Mouse (Mus musculus): ENCODE measurements around the gene Spint1. TPM values are rescaled to one million over a fixed set of nuclear protein-coding genes. Genes with fewer than 3 reads are reported as not detected.

The Spint1 gene
- total and polyA plus RNA-seq, 3 experiments = 0.55 TPM; not detected in 2

DNA sequence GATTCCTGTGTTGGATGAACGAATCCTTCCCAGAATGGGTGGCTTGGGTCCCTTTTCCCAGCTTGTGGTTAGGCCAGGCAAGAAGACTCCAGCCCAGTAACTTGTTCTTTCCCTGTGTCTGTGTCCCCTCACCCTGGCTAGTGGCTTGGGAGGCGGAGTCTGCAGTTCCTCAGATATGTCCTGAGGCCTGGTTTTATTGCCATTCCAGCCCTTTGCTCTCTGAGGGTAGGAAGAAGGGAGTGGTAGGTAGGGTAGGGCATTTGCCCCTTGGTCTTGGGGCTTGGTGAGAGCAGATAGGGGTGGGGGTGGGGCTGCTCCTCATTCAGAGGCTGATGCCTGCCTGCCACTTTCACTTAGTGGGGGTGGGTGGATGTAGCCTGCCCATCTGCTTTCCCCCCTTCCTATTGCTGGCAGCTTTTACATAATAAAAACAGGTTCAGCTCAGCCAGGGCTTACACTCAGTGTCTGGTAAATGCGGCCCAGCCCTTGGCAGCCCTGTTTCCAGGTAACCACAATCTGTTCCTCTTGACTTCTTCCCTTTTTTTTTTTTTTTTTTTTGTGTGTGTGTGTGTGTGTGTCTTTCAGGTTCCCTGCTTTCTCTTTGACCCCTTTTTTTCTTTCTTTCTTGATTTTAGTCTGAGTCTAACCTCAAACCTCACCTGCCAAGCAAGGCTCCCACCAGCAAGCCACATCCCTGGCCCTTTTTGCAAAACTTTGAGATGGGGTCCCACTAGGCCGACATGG, 3.1 kb downstream of the Spint1 start:
- Histone ChIP-seq H3K36me3 (replicated peaks) (no peaks in the 10 kb centered on the region), H3K4me1 (ENCODE audit: insufficient read depth, low read depth, low read length) (no peaks in the 10 kb centered on the region; the same call in 1 of the 2 replicates), H3K9me3 (replicated peaks) (no peaks in the 10 kb centered on the region), H3K27me3 (ENCODE audit: insufficient read depth, low read length) (peaks cover 52% of the 10 kb centered on the region), H3K4me3 (ENCODE audit: low read depth, low read length) (no peak overlapping the region)
- ATAC-seq (ENCODE audit: extremely low read depth, insufficient number of reproducible peaks, low FRiP score, poor library complexity, severe bottlenecking) = no peak
- TF ChIP-seq GATA1 (IDR thresholded peaks at IDR 0.05; ENCODE audit: borderline replicate concordance, low read length) = no peak
- no peak for TF ChIP-seq TAL1 (conservative IDR thresholded peaks at IDR 0.05; ENCODE audit: low read depth, low read length)
- TF ChIP-seq CTCF (IDR thresholded peaks at IDR 0.05; ENCODE audit: low read depth, low read length) = no peak
- no peak for TF ChIP-seq GATA2 (IDR thresholded peaks at IDR 0.05; ENCODE audit: borderline replicate concordance, low read depth, low read length)
- no peak for TF ChIP-seq POLR2AphosphoS5 (IDR thresholded peaks at IDR 0.05; ENCODE audit: insufficient replicate concordance, low read depth, low read length)
- DNase-seq (ENCODE audit: low spot score) = no peak

DNA sequence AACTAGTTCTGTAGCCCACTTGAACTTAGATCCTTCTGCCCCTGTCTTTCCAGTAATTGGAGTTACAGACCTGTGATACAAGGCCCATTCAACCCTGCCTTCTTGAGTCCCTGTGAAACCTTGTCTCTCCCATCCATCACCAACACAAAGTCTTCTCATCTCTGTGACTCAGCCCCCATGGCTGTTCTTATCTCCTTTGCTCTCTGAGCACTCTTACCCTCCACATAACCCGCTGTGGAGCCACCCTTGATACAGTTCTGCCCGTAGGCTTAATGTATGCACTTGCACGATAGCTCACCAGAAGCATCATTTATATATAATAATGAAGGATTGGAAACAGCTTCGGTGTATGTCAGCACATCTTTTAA, 3.6 kb downstream of the Spint1 start:
- H3K27me3 ChIP-seq (ENCODE audit: insufficient read depth, low read length) = peaks cover 53% of the 10 kb centered on the region

DNA sequence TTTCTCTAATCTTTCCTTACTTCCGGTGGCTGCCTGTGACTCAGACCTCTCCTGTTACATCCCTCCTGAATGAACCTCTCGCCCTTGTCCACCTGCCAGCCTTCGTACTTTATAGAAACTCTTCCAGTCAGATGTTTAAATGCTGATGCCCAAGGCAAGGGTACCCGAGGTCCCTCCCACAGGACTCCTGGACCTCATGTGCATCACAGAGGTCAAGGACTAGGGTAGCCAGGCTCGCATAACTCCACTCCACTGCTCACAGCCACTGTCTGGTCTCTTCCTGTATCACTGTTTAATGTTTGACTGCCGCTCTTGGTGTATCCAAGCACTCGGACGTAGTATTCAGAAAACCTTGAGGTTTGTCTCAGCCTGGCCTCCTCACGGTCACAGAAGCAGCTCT, 5.4 kb downstream of the Spint1 start:
- DNase-seq (ENCODE audit: low spot score) = no peak
- Histone ChIP-seq H3K4me1 (ENCODE audit: insufficient read depth, low read depth, low read length) (no peaks in the 10 kb centered on the region; the same call in 1 of the 2 replicates), H3K4me3 (ENCODE audit: low read depth, low read length) (no peak overlapping the region), H3K9me3 (replicated peaks) (no peaks in the 10 kb centered on the region), H3K36me3 (replicated peaks) (no peaks in the 10 kb centered on the region), H3K27me3 (ENCODE audit: insufficient read depth, low read length) (peaks cover 59% of the 10 kb centered on the region)
- TF ChIP-seq GATA1 (IDR thresholded peaks at IDR 0.05; ENCODE audit: borderline replicate concordance, low read length) = no peak
- TF ChIP-seq CTCF (IDR thresholded peaks at IDR 0.05; ENCODE audit: low read depth, low read length) = no peak
- no peak for TF ChIP-seq TAL1 (conservative IDR thresholded peaks at IDR 0.05; ENCODE audit: low read depth, low read length)
- TF ChIP-seq POLR2AphosphoS5 (IDR thresholded peaks at IDR 0.05; ENCODE audit: insufficient replicate concordance, low read depth, low read length) = no peak
- no peak for TF ChIP-seq GATA2 (IDR thresholded peaks at IDR 0.05; ENCODE audit: borderline replicate concordance, low read depth, low read length)
- no peak for ATAC-seq (ENCODE audit: extremely low read depth, insufficient number of reproducible peaks, low FRiP score, poor library complexity, severe bottlenecking)

More for the DNA sequence above, 3.6 kb downstream of the Spint1 start:
- Histone ChIP-seq H3K36me3 (replicated peaks) (no peaks in the 10 kb centered on the region), H3K4me3 (ENCODE audit: low read depth, low read length) (no peak overlapping the region), H3K9me3 (replicated peaks) (no peaks in the 10 kb centered on the region), H3K4me1 (ENCODE audit: insufficient read depth, low read depth, low read length) (no peaks in the 10 kb centered on the region; the same call in 1 of the 2 replicates)
- DNase-seq (ENCODE audit: low spot score) (no peak), ATAC-seq (ENCODE audit: extremely low read depth, insufficient number of reproducible peaks, low FRiP score, poor library complexity, severe bottlenecking) (no peak)
- TF ChIP-seq CTCF (IDR thresholded peaks at IDR 0.05; ENCODE audit: low read depth, low read length) (no peak), GATA1 (IDR thresholded peaks at IDR 0.05; ENCODE audit: borderline replicate concordance, low read length) (no peak), TAL1 (conservative IDR thresholded peaks at IDR 0.05; ENCODE audit: low read depth, low read length) (no peak), POLR2AphosphoS5 (IDR thresholded peaks at IDR 0.05; ENCODE audit: insufficient replicate concordance, low read depth, low read length) (no peak)

DNA sequence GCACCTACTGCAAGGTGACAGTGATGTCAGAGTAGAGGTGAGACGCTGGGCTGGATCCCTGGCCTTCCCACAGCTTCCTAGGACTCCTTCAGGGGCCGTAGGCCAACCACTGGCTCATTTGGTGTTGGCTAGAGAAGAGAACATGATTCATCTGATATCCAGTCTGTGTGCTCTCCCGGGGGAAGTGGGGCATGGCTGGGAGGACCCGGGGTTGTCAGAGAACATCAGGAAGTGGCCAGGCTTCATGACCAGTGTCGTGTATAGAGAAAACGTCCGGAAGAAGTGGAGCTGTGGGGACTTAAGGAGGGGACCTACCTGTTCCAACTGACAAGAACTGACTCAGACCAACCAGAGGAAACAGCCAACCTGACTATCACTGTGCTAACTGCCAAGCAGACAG, 8.1 kb downstream of the Spint1 start:
- Histone ChIP-seq H3K36me3 (replicated peaks) (no peaks in the 10 kb centered on the region), H3K4me3 (ENCODE audit: low read depth, low read length) (no peak overlapping the region), H3K4me1 (ENCODE audit: insufficient read depth, low read depth, low read length) (no peaks in the 10 kb centered on the region), H3K9me3 (replicated peaks) (no peaks in the 10 kb centered on the region), H3K27me3 (ENCODE audit: insufficient read depth, low read length) (peaks cover 65% of the 10 kb centered on the region)
- ATAC-seq (ENCODE audit: extremely low read depth, insufficient number of reproducible peaks, low FRiP score, poor library complexity, severe bottlenecking) = no peak
- TF ChIP-seq CTCF (IDR thresholded peaks at IDR 0.05; ENCODE audit: low read depth, low read length) (no peak), POLR2AphosphoS5 (IDR thresholded peaks at IDR 0.05; ENCODE audit: insufficient replicate concordance, low read depth, low read length) (no peak), GATA1 (IDR thresholded peaks at IDR 0.05; ENCODE audit: borderline replicate concordance, low read length) (no peak), GATA2 (IDR thresholded peaks at IDR 0.05; ENCODE audit: borderline replicate concordance, low read depth, low read length) (no peak), TAL1 (conservative IDR thresholded peaks at IDR 0.05; ENCODE audit: low read depth, low read length) (no peak)
- no peak for DNase-seq (ENCODE audit: low spot score)

DNA sequence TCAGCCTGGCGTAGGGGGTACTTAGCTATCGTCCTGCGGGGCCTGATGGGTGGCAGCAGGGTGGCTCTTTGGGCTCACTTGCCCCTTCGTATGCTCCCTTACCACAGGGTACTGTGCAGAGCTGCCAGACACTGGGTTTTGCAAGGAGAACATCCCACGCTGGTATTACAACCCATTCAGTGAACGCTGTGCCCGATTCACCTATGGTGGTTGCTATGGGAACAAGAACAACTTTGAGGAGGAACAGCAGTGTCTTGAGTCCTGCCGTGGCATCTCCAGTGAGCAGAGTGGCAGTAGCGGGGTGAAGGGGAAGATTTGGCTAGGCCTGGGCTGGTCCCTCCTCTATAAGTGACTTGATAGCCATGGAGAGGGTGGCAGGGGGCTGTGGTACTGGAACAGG, 10.7 kb downstream of the Spint1 start:
- no peak for DNase-seq (ENCODE audit: low spot score)
- Histone ChIP-seq H3K9me3 (replicated peaks) (no peaks in the 10 kb centered on the region), H3K36me3 (replicated peaks) (no peaks in the 10 kb centered on the region), H3K27me3 (ENCODE audit: insufficient read depth, low read length) (peaks cover 48% of the 10 kb centered on the region), H3K4me3 (ENCODE audit: low read depth, low read length) (no peak overlapping the region), H3K4me1 (ENCODE audit: insufficient read depth, low read depth, low read length) (peaks cover 8% of the 10 kb centered on the region)
- ATAC-seq (ENCODE audit: extremely low read depth, insufficient number of reproducible peaks, low FRiP score, poor library complexity, severe bottlenecking) = no peak
- TF ChIP-seq POLR2AphosphoS5 (IDR thresholded peaks at IDR 0.05; ENCODE audit: insufficient replicate concordance, low read depth, low read length) = no peak
- no peak for TF ChIP-seq TAL1 (conservative IDR thresholded peaks at IDR 0.05; ENCODE audit: low read depth, low read length)
- TF ChIP-seq GATA1 (IDR thresholded peaks at IDR 0.05; ENCODE audit: borderline replicate concordance, low read length) = no peak
- TF ChIP-seq GATA2 (IDR thresholded peaks at IDR 0.05; ENCODE audit: borderline replicate concordance, low read depth, low read length) = no peak
- TF ChIP-seq CTCF (IDR thresholded peaks at IDR 0.05; ENCODE audit: low read depth, low read length) = no peak

DNA sequence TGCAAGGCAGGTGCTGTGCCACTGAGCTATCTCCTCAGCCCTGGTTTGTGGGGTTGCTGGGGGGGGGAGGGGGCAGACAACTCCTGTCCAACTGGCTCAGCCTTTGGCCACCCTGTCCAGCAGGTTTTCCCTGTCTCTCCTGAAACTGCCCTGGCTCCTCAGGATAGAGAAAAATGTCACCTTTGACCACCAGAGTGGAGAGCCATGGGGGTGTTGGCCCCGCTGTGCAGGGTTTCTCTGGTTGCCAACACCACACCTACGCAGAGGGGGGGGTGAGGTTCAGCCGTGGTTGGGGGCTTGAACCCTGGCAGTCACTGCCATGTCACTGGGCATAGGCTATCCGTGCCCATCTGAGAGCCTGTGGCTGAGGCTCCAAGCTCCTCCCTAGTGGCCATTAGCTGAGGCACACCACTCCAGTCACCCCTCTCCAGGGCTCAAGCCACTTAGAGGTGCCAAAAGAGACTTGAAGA, 12.5 kb downstream of the Spint1 start:
- TF ChIP-seq POLR2AphosphoS5 (IDR thresholded peaks at IDR 0.05; ENCODE audit: insufficient replicate concordance, low read depth, low read length) (no peak), GATA2 (IDR thresholded peaks at IDR 0.05; ENCODE audit: borderline replicate concordance, low read depth, low read length) (no peak), TAL1 (conservative IDR thresholded peaks at IDR 0.05; ENCODE audit: low read depth, low read length) (no peak), GATA1 (IDR thresholded peaks at IDR 0.05; ENCODE audit: borderline replicate concordance, low read length) (no peak), CTCF (IDR thresholded peaks at IDR 0.05; ENCODE audit: low read depth, low read length) (no peak)
- no peaks in the 10 kb centered on the region for H3K9me3 ChIP-seq (replicated peaks)
- no peaks in the 10 kb centered on the region for H3K36me3 ChIP-seq (replicated peaks)
- DNase-seq (ENCODE audit: low spot score) (no peak), ATAC-seq (ENCODE audit: extremely low read depth, insufficient number of reproducible peaks, low FRiP score, poor library complexity, severe bottlenecking) (no peak)
- peaks cover 58% of the 10 kb centered on the region for H3K27me3 ChIP-seq (ENCODE audit: insufficient read depth, low read length)
- H3K4me1 ChIP-seq (ENCODE audit: insufficient read depth, low read depth, low read length) = peaks cover 8% of the 10 kb centered on the region
- H3K4me3 ChIP-seq (ENCODE audit: low read depth, low read length) = no peak overlapping the region
